Mouse (Mus musculus): Measurements from ENCODE around the gene Adamtsl4.

Adamtsl4 gene

DNA sequence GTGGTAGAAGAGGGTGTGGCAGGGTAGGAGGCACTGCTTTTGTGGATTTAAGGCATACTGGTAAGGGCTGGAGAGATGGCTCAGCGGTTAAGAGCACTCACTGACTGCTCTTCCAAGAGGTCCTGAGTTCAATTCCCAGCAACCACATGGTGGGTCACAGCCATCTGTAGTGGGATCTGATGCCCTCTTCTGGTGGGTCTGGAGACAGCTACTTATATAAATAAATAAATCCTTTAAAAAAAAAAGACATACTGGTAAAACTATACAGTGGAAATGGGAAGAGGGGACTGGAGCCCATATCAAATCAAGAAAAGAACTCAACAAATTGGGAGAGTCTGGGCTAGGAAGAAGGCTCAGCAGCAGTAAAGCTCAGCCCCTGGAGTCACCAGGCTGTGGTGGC, 48.0 kb downstream of the Adamtsl4 start:
- no peak for DNase-seq (ENCODE audit: low spot score in 2 of 2)

DNA sequence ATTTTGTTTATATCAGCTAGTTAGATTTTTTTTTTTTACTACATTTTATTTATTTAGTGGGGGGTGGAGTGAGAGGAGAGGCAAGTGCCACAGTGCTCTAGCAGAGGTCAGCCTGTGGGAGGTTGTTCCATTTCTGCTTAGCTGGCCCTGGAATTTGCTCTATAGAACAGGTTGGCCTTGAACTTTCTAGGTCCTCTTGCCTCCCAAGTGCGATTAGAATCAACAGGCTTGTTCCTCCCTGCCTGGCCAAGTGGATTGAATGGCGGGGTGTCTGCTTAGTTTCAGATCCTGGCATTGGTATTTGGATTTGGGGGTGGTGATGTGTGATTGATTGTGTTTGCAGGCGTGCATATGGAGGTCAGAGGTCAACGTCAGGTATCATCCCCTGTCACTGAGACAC, 51.6 kb downstream of the Adamtsl4 start:
- no peak for DNase-seq (ENCODE audit: low spot score in 2 of 2)

DNA sequence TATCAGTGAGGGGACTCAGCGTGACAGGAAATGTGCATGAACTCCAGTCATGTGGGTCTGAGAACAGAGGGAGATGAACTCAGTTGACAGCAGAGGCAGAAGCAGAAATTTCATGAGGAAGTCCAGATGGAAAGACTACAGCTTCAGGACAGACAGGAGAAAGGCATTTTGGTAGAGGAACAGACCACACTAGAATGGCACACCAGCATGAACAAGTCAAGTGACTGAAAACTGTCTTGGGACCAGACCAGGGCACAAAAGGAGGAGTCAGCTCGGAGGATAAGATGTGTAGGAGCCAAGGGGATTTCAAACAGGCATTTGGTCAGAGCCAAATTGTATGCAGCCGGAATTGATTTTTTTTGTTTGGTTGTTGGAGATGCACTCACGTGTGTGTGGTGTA, 52.1 kb downstream of the Adamtsl4 start:
- DNase-seq (ENCODE audit: low spot score in 2 of 2), result no peak

DNA sequence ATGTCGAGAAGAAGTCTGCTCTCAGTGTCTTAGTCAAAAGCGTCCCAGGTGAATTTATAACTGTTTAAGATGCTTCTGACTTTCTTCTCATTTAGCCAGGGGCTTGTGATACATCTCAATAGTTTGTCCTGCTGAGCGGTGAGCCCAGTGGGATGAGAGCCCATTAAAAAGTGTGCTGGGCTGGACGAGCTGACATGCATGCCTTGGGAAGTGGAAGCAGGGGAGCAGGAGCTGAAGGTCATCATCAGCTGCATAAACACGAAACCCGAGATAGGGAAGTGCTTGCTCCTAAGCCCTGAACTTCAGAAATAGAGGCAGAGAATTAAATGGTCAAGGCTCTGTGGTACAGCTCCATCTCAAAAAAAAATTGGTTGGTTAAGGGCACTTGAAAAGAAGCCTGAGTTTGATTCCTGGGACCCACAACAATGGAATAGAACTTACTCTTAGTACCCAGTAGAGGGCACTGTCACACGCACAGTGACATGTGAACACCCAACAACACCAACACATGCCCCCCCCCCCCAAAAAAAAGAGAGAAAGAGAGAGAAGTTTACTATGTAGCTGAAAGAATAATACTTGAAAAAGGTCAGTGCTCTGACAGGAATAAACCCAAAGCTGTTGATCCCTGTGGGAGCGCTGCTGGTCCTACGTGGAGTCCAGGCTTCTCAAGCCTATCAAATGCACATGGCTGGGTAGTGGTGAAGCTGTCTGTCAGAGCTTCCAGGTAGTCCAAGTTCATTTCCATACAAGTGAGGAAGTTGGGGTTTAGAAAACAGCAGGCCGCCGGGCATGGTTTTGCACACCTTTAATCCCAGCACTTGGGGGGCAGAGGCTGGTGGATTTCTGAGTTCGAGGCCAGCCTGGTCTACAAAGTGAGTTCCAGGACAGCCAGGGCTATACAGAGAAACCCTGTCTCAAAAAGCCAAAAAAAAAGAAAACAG, 54.8 kb downstream of the Adamtsl4 start:
- no peak for DNase-seq (ENCODE audit: low spot score in 2 of 2)

DNA sequence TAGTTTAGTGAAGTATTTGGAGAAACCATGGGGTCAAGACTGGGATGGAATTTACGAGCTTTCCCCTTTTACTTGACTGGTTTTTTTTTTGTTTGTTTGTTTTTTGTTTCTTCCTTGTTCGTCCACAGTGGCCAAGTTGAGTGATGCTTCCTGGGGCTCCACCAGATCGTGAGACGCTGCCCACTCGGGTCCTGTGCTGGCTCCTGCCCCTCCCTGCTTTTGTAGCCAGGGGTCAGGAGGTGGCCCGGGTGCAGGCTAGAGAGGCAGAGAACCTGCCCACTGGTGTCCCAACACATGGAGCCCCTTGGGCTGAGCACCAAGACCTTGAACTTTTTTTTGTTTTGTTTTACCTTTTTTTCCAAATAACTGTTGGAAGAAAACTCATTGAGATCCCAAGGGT, 56.4 kb downstream of the Adamtsl4 start:
- DNase-seq (ENCODE audit: low spot score in 2 of 2), result no peak

DNA sequence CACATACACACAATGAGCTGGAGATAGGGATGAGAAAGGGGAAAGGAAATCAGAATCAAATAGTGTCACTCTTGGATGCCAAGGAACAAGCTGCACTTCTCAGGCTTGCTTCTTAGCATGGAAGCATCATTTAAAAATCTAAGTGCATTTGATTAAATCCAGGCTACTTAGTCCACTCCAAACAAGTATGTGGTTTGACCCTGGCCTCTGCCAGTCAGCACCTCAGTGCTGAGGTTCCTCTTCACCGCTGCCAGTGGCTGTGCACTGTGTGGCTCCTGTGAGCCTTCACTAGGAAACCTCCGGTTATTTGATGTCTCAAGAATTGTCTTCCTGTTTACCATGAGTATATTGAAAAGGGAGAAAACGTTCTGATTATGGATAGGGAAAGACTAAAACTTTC, 56.9 kb downstream of the Adamtsl4 start:
- DNase-seq (ENCODE audit: low spot score in 2 of 2), result no peak

DNA sequence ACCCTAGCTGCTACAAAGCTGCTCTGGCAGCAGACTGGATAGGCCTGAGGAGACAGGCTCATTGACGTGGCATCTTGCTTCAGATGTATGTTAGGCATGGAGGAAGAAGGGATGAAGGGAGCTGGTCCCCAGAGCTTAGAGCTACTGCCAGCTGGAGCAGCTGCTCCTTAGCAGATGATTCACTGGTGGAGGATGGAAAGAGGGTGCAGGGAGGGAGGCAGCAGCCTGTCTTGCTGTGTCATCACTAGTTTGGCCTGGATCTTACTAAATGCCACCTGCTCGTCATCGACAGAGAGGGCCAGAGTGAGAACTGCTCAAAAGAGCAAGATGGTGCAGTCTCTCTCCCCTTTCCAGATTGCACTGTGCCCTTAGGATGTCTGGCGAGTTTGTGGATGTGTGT, 58.0 kb downstream of the Adamtsl4 start:
- DNase-seq (ENCODE audit: low spot score in 2 of 2), result no peak

DNA sequence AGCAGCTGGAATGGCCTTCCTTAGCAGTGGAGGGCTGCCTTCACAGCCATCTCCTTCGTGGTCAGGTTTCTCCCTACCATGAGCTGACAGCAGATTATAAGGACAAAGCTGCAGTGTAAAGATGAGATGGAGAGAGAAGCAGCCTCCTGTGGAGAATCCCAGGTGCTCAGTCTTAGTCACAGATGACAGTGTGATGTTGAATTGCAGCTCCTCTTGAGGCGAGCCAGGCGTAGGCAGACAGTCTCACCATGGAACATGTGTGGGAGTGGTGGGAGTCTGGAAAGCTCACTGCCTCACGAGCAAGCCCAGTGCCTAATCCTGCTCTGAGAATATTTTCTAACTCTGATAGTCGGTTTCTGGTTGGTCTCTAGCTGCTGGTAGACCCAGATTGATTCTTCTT, 60.0 kb downstream of the Adamtsl4 start:
- DNase-seq (ENCODE audit: low spot score in 2 of 2), result no peak

Measured in spleen, postnatal 10 days (tissue).